Mouse (Mus musculus): ENCODE measurements around the gene Gm906. TPM values are rescaled to one million over a fixed set of nuclear protein-coding genes. Genes with fewer than 3 reads are reported as not detected.
"Not testable (repeated sequence)": the region's sequence is repeated elsewhere in the genome, so short reads cannot be mapped to it uniquely, and the experiment has no call there.

The Gm906 gene
- polyA plus RNA-seq (2015; fragmentation: Nextera tagmentation; extraction: Ambion mirVana), result not detected in 2 replicates

DNA sequence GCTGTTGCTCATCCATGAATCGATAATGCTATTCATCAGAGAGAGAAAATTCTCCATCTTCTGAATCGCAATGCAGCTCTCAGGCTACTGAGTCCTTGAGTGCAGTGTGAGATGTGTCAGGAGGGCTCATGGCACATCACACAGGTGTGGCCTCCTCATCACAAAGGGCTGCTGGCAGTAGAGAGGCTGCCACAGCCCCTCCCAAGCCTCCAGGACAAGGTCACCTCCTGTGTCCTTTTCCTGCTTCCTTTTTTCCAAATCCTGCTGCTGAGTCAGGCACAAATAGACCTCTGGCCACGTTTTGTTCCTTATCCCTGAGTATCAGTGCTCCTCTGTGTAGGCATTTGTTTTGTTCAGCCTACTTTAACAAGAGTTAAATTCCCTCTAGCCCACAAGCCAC is at the start of gene Gm906:
Gene Gm906, minus strand, starts transcription at position 101 of the 400 bp plus-strand sequence.
- not testable (repeated sequence) for H3K9me3 ChIP-seq (replicated peaks); H3K36me3 ChIP-seq; ATAC-seq (replicated peaks; ENCODE audit: low FRiP score); H3K4me3 ChIP-seq (replicated peaks); H3K27ac ChIP-seq; H3K4me1 ChIP-seq; H3K27me3 ChIP-seq; H3K9ac ChIP-seq; H3K4me2 ChIP-seq
- WGBS, result 78% methylated on average over 3 of the region's 3 CpGs

DNA sequence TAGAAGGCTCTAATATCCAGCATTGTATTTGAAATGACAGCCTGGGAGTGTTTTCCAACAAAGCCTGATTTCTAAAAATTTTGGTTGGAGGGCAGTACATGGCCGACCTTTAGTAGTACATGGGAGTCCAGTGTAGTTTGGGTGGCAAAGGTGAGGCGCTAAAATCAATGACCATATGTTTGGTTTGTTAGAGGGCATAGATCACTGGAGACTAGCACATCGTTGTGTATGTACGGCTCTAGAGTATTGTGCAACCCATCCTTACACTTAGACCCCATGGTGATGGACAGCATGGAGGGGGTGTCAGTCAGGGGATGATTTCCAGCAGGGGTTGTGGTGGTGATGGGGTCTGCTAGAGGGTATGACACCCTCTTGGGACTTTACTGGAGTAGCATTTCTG is 33.2 kb upstream of the Gm906 start:
- H3K4me1 ChIP-seq; ATAC-seq (replicated peaks; ENCODE audit: low FRiP score); H3K36me3 ChIP-seq; H3K9me3 ChIP-seq (replicated peaks); H3K27me3 ChIP-seq; H3K27ac ChIP-seq; H3K9ac ChIP-seq; H3K4me2 ChIP-seq; H3K4me3 ChIP-seq (replicated peaks): not testable (repeated sequence)
- 84% methylated on average over 2 of the region's 4 CpGs for WGBS

DNA sequence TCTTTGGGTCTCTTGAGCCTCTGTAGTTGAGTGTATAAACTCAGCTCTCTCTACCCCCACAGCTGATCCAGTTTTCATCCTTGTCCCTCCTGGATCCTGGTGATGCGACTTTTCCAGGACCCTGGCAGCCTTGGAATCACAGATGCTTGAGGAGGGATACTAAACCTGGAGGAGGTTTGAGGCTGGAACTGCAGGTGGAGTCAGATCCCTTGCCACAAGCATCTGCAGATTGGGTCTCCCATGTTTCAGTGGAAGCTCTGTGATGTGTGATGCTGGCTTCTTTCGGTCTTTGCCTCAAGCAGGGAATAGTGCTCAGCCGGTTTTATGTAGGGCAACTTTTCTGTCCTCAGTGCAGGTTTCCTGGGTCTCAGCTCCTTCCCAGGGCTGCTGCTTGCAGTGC is 13.6 kb downstream of the Gm906 start:
- H3K4me2 ChIP-seq, result no peak overlapping the region
- H3K36me3 ChIP-seq, result no peaks in the 10 kb centered on the region
- no peaks in the 10 kb centered on the region for H3K4me1 ChIP-seq

DNA sequence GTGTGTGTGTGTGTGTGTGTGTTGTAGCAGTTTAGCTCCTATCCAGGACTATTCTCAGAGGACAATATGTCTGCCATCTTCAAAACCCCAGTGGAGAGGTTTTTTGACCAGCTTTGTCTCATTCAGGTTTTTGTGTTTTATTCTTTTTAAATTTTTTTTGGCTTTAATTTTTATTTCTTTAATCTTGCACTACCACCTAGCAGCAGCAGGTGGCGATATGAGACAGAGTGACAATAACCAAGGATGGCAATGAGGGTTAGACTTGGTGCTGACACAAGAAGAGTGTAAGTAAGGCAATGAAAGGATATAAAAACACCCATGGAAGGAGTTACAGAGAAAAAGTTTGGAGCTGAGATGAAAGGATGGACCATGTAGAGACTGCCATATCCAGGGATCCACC is 38.3 kb downstream of the Gm906 start:
- H3K27ac ChIP-seq; H3K9ac ChIP-seq; H3K36me3 ChIP-seq; H3K4me3 ChIP-seq (replicated peaks); H3K4me1 ChIP-seq; H3K4me2 ChIP-seq; H3K9me3 ChIP-seq (replicated peaks); ATAC-seq (replicated peaks; ENCODE audit: low FRiP score); H3K27me3 ChIP-seq: not testable (repeated sequence)
- WGBS, result 3% methylated on average over 1 of the region's 1 CpGs

More for the DNA sequence above, 13.6 kb downstream of the Gm906 start:
- H3K4me3 ChIP-seq (replicated peaks), result no peak overlapping the region
- H3K9me3 ChIP-seq (replicated peaks), result no peaks in the 10 kb centered on the region
- 93% methylated on average over 3 of the region's 3 CpGs for WGBS
- no peaks in the 10 kb centered on the region for H3K27me3 ChIP-seq
- H3K27ac ChIP-seq, result no peak overlapping the region
- no peak for ATAC-seq (replicated peaks; ENCODE audit: low FRiP score)
- H3K9ac ChIP-seq, result no peak overlapping the region

- H3K9ac ChIP-seq; H3K27me3 ChIP-seq; H3K36me3 ChIP-seq; ATAC-seq (replicated peaks; ENCODE audit: low FRiP score); H3K4me2 ChIP-seq; H3K27ac ChIP-seq; H3K9me3 ChIP-seq (replicated peaks); H3K4me1 ChIP-seq; H3K4me3 ChIP-seq (replicated peaks): not testable (repeated sequence)
Measured at GRCm38 (mm10) chr13:50210191-50210590, 39.9 kb downstream of the Gm906 start.

DNA sequence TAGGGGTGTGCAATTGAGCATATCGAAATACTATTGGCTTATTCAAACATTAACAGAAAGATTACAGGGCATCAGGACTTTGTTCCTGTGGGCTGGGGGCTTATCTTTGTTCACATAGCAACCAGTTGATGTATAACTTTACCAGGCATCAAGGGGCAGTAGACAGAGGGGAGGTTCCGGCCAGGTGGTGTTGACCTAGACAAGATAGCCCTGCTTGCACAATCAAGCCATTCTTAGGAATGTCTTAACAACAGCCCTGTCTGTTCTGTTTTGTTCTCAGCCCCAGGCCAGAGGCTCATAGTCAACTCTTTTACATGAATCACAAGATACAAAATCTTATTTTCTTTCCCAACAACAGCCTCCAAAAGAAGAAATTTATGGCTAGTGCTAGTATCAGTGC is 40.5 kb downstream of the Gm906 start:
- not testable (repeated sequence) for H3K4me2 ChIP-seq; H3K4me1 ChIP-seq; H3K27ac ChIP-seq; ATAC-seq (replicated peaks; ENCODE audit: low FRiP score); H3K36me3 ChIP-seq; H3K9ac ChIP-seq; H3K4me3 ChIP-seq (replicated peaks); H3K27me3 ChIP-seq; H3K9me3 ChIP-seq (replicated peaks)
- WGBS, result 82% methylated on average over 2 of the region's 2 CpGs

GRCm38 (mm10) chr13:50207966-50208365 is 42.1 kb downstream of the Gm906 start:
- Histone ChIP-seq H3K4me1 (no peaks in the 10 kb centered on the region), H3K4me3 (replicated peaks) (no peak overlapping the region), H3K9me3 (replicated peaks) (no peaks in the 10 kb centered on the region), H3K4me2 (no peak overlapping the region), H3K27ac (no peak overlapping the region), H3K36me3 (no peaks in the 10 kb centered on the region), H3K9ac (no peak overlapping the region), H3K27me3 (no peaks in the 10 kb centered on the region)
- no peak for ATAC-seq (replicated peaks; ENCODE audit: low FRiP score)
- WGBS, result 88% methylated on average over 12 of the region's 12 CpGs

DNA sequence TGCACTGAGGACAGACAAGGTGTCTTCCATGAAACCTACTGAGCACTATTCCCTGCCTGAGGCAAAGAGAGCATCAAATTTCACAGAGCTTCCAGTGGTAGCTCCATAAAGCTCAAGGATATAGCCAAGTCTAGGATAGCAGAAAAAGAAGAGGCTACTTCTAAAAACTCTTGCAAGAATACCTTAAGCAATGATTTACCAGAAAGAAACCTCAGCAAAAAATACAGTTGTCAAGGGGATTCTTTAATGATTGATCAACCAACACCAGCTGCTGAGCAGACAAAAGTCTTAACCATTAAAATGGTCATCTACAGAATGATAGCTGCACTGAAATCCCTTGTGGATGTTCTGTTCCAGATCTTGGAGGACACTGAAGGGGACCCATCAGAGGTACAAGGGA is 53.3 kb downstream of the Gm906 start:
- H3K9me3 ChIP-seq (replicated peaks); H3K4me1 ChIP-seq; H3K4me2 ChIP-seq; H3K9ac ChIP-seq; H3K27me3 ChIP-seq; H3K27ac ChIP-seq; H3K36me3 ChIP-seq; ATAC-seq (replicated peaks; ENCODE audit: low FRiP score); H3K4me3 ChIP-seq (replicated peaks): not testable (repeated sequence)

Small RNAs within 50 kb of the gene (microRNA-seq; reads per million reads assigned to microRNA genes)
- gene Gm24017, result not detected

Other genes starting within 250 kb of the Gm906 start
- 26.1 and 31.5 TPM in 2 replicates for gene Fbxw17, start 167.6 kb upstream of the Gm906 start, polyA plus RNA-seq (2015; fragmentation: Nextera tagmentation; extraction: Ambion mirVana)
- not detected in 2 replicates for gene Gm47429, start 193.6 kb upstream of the Gm906 start, polyA plus RNA-seq (2015; fragmentation: Nextera tagmentation; extraction: Ambion mirVana)
- not detected in 2 replicates for gene Nutm2, start 217.0 kb upstream of the Gm906 start, polyA plus RNA-seq (2015; fragmentation: Nextera tagmentation; extraction: Ambion mirVana)